Mouse (Mus musculus) hindbrain, embryonic 16.5 days (tissue): ENCODE data around the gene Anp32a. TPM values are rescaled to one million over a fixed set of nuclear protein-coding genes. Genes with fewer than 3 reads are reported as not detected.

Experiments
- ATAC-seq: fragments of 200-750 bp; cut with Nextera tagmentation; 2 replicates; pipeline ENCODE4 v1.8.0; 2017; ENCODE audit warnings: moderate TSS enrichment, moderate library complexity
- H3K27ac ChIP-seq: fragments of 300-500 bp; sonication (generic); 2 replicates; pipeline ENCODE4 v1.5.1; 2014; ENCODE audit warnings: low read depth, mild to moderate bottlenecking, control low read depth, low read length, moderate library complexity
- H3K27me3 ChIP-seq: fragments of 300-500 bp; sonication (generic); replicated peaks from 2 replicates; pipeline ENCODE4 v1.6.1; 2014; ENCODE audit warnings: low read length; ENCODE audit not compliant: control insufficient read depth, insufficient read depth
- H3K36me3 ChIP-seq: fragments of 300-500 bp; sonication (generic); 2 replicates; pipeline ENCODE4 v1.6.1; 2014; ENCODE audit warnings: mild to moderate bottlenecking, low read length, moderate library complexity, mixed read lengths; ENCODE audit not compliant: control insufficient read depth, insufficient read depth
- H3K4me1 ChIP-seq: fragments of 300-500 bp; sonication (generic); 2 replicates; pipeline ENCODE4 v1.6.1; 2014; ENCODE audit warnings: low read depth, low read length; ENCODE audit not compliant: control insufficient read depth, insufficient read depth
- H3K4me2 ChIP-seq: fragments of 300-500 bp; sonication (generic); 2 replicates; pipeline ENCODE4 v1.6.1; 2014; ENCODE audit warnings: mild to moderate bottlenecking, low read length, control low read depth, moderate library complexity
- H3K4me3 ChIP-seq: fragments of 300-500 bp; sonication (generic); 2 replicates; pipeline ENCODE4 v1.5.1; 2014; ENCODE audit warnings: mild to moderate bottlenecking, low read length, control low read depth, moderate library complexity
- H3K9ac ChIP-seq: fragments of 300-500 bp; sonication (generic); 2 replicates; pipeline ENCODE4 v1.6.1; 2014; ENCODE audit warnings: low read depth, mild to moderate bottlenecking, control low read depth, low read length, moderate library complexity
- H3K9me3 ChIP-seq: fragments of 300-500 bp; sonication (generic); 2 replicates; pipeline ENCODE4 v1.6.1; 2014; ENCODE audit warnings: mild to moderate bottlenecking, low read length, moderate library complexity; ENCODE audit not compliant: control insufficient read depth
- WGBS: fragments of 180-500 bp; shearing (Covaris S2); extraction: QIAGEN DNeasy Blood & Tissue Kit; methylation state at CpG from one replicate; pipeline ENCODE4 v1.1.7; 2014; 5-methylcytosine and 5-hydroxymethylcytosine counted together
- polyA plus RNA-seq: library from polyadenylated mRNA; unstranded; fragments of >200 nt; fragmentation: Nextera tagmentation; extraction: Ambion mirVana; gene quantifications from 2 replicates; pipeline ENCODE4 v1.2.1, GENCODE M21; 2015

The Anp32a gene
- polyA plus RNA-seq, 1 experiment from 2014 or later = 156 TPM

DNA sequence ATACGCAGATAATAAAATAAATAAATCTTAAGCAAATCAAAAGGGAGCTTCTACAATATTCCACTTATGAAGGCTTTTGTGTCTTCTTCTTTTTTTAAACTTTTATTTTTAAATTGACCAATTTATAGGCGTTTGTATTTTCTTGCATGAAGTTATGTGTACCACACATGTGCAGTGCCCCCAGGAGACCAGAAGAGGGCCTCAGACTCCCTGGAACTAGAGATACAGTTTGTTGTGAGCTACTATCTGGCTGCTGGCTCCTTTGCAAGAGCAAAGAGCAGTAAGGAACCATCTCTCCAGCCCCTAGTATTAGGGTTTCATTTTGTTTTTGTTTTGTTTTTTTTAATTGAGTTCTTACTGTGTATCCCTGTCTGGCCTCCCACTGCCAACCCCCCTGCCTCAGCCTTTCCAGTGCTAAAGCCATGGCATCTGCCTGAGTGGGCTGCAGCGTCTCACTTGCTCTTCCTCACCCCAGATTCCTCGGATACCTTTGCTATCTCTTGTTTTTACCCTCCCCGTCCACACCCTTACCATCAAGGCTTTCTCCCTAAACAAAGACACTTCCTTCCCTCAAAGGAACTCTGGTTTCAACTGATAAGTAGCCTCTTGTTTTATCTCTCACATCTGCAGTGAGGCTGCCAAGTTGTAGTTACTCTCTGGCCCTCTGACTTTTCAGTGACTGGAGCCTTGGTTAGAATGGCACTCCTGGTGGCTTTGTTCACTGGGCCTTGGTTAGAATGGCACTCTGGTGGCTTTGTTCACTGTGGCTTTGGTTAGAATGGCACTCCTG is 66.5 kb downstream of the Anp32a start:
- no peaks in the 10 kb centered on the region; the same call in 1 of the 2 replicates for H3K9me3 ChIP-seq
- no peak overlapping the region for H3K27ac ChIP-seq
- WGBS = 82% methylated on average over 5 of the region's 5 CpGs

GRCm38 (mm10) chr9:62418742-62419141 is 77.6 kb downstream of the Anp32a start:
- H3K4me3 ChIP-seq = no peak overlapping the region
- no peaks in the 10 kb centered on the region for H3K9me3 ChIP-seq
- no peak for ATAC-seq
- H3K27me3 ChIP-seq = no peaks in the 10 kb centered on the region
- 68% methylated on average over 5 of the region's 5 CpGs for WGBS
- peaks cover 14% of the 10 kb centered on the region for H3K4me1 ChIP-seq
- no peak overlapping the region for H3K27ac ChIP-seq
- no peak overlapping the region for H3K9ac ChIP-seq
- H3K36me3 ChIP-seq = 0 out of 2 replicates have a peak, but pooled peaks cover 6% of the 10 kb centered on the region
- no peak overlapping the region for H3K4me2 ChIP-seq

More for the DNA sequence above, 66.5 kb downstream of the Anp32a start:
- Histone ChIP-seq H3K9ac (no peak overlapping the region), H3K4me2 (no peak overlapping the region), H3K36me3 (no peaks in the 10 kb centered on the region), H3K4me3 (no peak overlapping the region), H3K4me1 (no peaks in the 10 kb centered on the region), H3K27me3 (no peaks in the 10 kb centered on the region)
- ATAC-seq = no peak

DNA sequence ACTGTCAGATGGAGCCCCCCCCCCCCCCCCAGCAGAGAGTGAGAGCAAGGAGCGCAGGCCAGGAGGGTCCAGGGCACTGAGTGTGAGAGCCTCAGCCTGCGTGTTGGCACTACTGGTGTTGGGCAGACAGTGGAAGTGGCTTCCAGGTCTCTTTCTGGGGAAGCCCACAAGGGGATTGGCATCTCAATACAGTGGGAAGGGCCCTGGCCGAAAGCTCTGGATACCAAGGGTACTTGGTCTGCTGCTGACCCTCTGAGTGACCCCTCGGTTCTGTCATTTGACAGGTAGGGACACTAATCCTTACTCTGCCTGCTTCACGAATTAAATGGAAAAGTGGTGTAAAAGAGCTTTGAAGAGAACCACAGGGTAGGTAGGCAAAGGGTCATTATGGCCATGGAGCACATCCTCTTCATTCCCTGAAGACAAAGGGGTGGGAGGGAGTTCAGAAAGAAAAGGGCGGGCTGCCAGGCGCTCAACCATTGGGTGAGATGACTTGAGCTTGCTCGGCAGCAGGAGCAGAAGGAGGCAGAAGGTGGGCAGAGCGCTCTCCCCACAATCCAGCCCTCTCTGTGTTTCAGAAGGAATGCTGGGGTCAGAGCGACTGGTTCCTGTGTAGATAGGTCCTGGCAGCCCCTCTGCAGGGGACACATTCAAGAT is 79.3 kb downstream of the Anp32a start:
- no peak overlapping the region for H3K9ac ChIP-seq
- H3K4me3 ChIP-seq = no peak overlapping the region
- ATAC-seq = no peak
- 40% methylated on average over 10 of the region's 10 CpGs for WGBS
- H3K27ac ChIP-seq = no peak overlapping the region
- H3K27me3 ChIP-seq = no peaks in the 10 kb centered on the region
- H3K4me1 ChIP-seq = peaks cover 8% of the 10 kb centered on the region
- H3K4me2 ChIP-seq = no peak overlapping the region
- H3K9me3 ChIP-seq = no peaks in the 10 kb centered on the region
- peaks cover 13% of the 10 kb centered on the region; the same call in 1 of the 2 replicates for H3K36me3 ChIP-seq

DNA sequence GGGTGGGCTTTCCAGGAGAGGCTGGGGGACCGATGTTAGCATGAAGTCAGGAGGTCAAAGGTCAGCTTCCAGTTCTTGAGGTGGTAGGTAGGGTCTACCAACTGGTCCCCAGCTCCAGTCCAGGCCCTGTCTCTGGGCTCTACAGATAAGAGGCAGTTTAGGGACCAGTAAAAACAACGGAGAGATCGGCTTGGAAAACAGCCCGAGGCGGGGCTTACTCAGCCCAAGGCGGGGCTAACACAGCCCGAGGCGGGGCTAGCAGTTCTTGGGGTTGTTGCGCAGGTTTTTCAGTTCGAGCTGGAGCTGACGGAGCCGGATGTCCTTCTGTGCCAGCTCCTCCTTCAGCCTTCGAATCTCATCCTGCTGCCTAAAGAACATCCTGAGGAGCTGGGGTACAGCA is 79.9 kb downstream of the Anp32a start:
- Histone ChIP-seq H3K9ac (peak overlapping the region; percentile 31), H3K27me3 (no peaks in the 10 kb centered on the region), H3K9me3 (no peaks in the 10 kb centered on the region), H3K4me1 (peaks cover 8% of the 10 kb centered on the region), H3K27ac (no peak overlapping the region), H3K4me3 (no peak overlapping the region), H3K4me2 (peak overlapping the region; percentile 25), H3K36me3 (peaks cover 18% of the 10 kb centered on the region)
- 12% methylated on average over 13 of the region's 13 CpGs for WGBS
- ATAC-seq = peak; percentile 46; the same call in 1 of the 2 replicates

DNA sequence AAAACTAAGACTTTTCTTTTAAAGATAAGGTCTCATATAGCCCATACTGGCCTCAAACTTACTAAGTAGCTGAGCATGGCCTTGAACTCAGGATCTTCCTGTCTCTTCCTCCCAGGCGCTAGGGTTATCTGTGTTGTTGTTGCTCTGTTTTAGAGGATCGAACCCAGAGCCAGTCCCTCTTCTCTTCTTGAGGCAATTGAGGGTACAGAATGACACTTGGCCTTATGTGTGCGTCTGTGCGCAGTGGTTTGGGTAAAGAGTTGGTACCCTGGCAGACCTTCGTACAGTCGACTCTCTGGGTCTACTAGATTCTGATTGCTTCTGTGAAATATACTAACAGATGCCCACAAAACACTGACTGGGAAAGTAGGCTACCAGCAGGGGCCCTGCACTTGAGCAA is 80.8 kb downstream of the Anp32a start:
- Histone ChIP-seq H3K4me2 (no peak overlapping the region), H3K4me3 (no peak overlapping the region), H3K27me3 (no peaks in the 10 kb centered on the region), H3K9ac (no peak overlapping the region), H3K9me3 (no peaks in the 10 kb centered on the region), H3K4me1 (peaks cover 2% of the 10 kb centered on the region), H3K27ac (no peak overlapping the region), H3K36me3 (peaks cover 20% of the 10 kb centered on the region)
- WGBS = 98% methylated on average over 6 of the region's 6 CpGs
- ATAC-seq = no peak

DNA sequence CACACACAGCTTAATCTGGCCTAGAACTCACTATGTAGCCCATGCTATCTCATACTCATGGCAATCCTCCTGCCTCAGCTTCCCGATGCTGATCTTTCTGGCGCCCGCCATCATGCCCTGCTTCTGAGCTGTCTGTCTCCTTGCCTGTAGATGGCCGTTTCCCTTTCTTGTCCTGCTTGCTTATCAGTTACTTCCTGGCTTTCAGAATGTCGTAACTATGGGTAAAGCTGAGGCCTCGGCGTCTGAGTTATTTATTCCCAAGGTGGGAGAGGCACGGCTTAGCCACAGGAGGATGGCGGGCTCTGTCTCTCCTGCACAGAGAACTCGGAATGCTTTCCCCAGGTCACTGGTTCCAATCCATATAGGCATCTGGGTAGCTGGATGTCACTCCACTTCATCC is 81.8 kb downstream of the Anp32a start:
- Histone ChIP-seq H3K36me3 (peaks cover 24% of the 10 kb centered on the region), H3K4me3 (no peak overlapping the region), H3K27ac (no peak overlapping the region), H3K27me3 (no peaks in the 10 kb centered on the region), H3K9ac (no peak overlapping the region), H3K9me3 (no peaks in the 10 kb centered on the region), H3K4me1 (peaks cover 2% of the 10 kb centered on the region), H3K4me2 (no peak overlapping the region)
- ATAC-seq = no peak
- 91% methylated on average over 10 of the region's 10 CpGs for WGBS

- Histone ChIP-seq H3K9me3 (no peaks in the 10 kb centered on the region), H3K36me3 (peaks cover 32% of the 10 kb centered on the region)
- WGBS = 96% methylated on average over 10 of the region's 10 CpGs
These were observed 82.8 kb downstream of the Anp32a start for GRCm38 (mm10) chr9:62423871-62424270.

GRCm38 (mm10) chr9:62425265-62425664 is 84.2 kb downstream of the Anp32a start:
- no peak for ATAC-seq
- no peak overlapping the region for H3K4me2 ChIP-seq
- H3K27ac ChIP-seq = no peak overlapping the region
- H3K9ac ChIP-seq = no peak overlapping the region
- peaks cover 2% of the 10 kb centered on the region for H3K4me1 ChIP-seq
- 59% methylated on average over 5 of the region's 5 CpGs for WGBS
- H3K9me3 ChIP-seq = no peaks in the 10 kb centered on the region
- H3K27me3 ChIP-seq = no peaks in the 10 kb centered on the region
- H3K36me3 ChIP-seq = peaks cover 39% of the 10 kb centered on the region
- H3K4me3 ChIP-seq = no peak overlapping the region

More at GRCm38 (mm10) chr9:62423871-62424270, 82.8 kb downstream of the Anp32a start:
- ATAC-seq = no peak
- H3K27ac ChIP-seq = no peak overlapping the region
- no peak overlapping the region for H3K4me3 ChIP-seq
- H3K4me2 ChIP-seq = no peak overlapping the region
- H3K4me1 ChIP-seq = peaks cover 2% of the 10 kb centered on the region
- no peak overlapping the region for H3K9ac ChIP-seq
- H3K27me3 ChIP-seq = no peaks in the 10 kb centered on the region

DNA sequence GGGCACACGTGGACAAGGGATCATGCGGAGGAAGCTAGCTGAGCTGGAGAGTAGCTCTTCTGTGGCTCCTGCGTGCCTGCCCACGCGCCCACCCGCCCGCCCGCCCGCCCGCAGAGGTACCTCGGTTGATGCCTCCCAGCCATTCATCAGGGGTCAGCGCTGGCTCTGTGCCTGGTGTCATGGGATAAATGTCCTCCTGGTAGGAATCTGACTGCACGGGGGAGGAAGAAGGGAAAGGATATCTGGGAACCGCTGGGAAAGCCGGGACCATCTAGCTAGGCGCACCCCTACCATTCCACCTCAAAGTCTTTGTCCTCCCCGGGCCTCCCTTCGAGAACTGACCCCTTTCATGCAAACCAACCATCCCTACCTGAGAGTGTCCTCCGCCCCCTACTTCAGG is 84.9 kb downstream of the Anp32a start:
- Histone ChIP-seq H3K4me1 (no peaks in the 10 kb centered on the region; the same call in none of the 2 replicates), H3K4me2 (no peak overlapping the region), H3K27ac (no peak overlapping the region), H3K36me3 (peaks cover 44% of the 10 kb centered on the region), H3K9me3 (no peaks in the 10 kb centered on the region), H3K9ac (no peak overlapping the region), H3K27me3 (no peaks in the 10 kb centered on the region), H3K4me3 (no peak overlapping the region)
- no peak for ATAC-seq
- 89% methylated on average over 19 of the region's 19 CpGs for WGBS
